Mouse (Mus musculus) heart, adult 2 months (tissue): ENCODE measurements around the gene Tmprss3. TPM values are rescaled to one million over a fixed set of nuclear protein-coding genes. Genes with fewer than 3 reads are reported as not detected.

Experiments
- DNase-seq, 2 experiments: peaks; one replicate each; pipeline ENCODE4 v3.0.0; 2021
- H3K27ac ChIP-seq: fragments of 200-600 bp; 2 replicates; pipeline ENCODE4 v1.8.1; 2022
- H3K27me3 ChIP-seq: fragments of 200-500 bp; 2 replicates; pipeline ENCODE4 v1.6.1; 2012; ENCODE audit warnings: mild to moderate bottlenecking, low read length, inconsistent platforms, mixed read lengths; ENCODE audit not compliant: control insufficient read depth, insufficient read depth
- H3K36me3 ChIP-seq: fragments of 200-500 bp; 2 replicates; pipeline ENCODE4 v1.6.1; 2012; ENCODE audit warnings: low read length, inconsistent platforms; ENCODE audit not compliant: control insufficient read depth, insufficient read depth
- H3K4me1 ChIP-seq: fragments of 200-500 bp; 2 replicates; pipeline ENCODE4 v1.6.1; 2011; ENCODE audit warnings: low read length; ENCODE audit not compliant: control insufficient read depth, insufficient read depth
- H3K4me3 ChIP-seq: fragments of 200-600 bp; 2 replicates; pipeline ENCODE4 v1.8.1; 2022
- H3K79me2 ChIP-seq: fragments of 200-500 bp; replicated peaks from 2 replicates; pipeline ENCODE4 v1.6.1; 2012; ENCODE audit warnings: mild to moderate bottlenecking, inconsistent platforms, low read length, moderate library complexity, mixed read lengths; ENCODE audit not compliant: control insufficient read depth, insufficient read depth
- H3K9ac ChIP-seq: fragments of 200-500 bp; 2 replicates; pipeline ENCODE4 v1.6.1; 2012; ENCODE audit warnings: low read depth, mild to moderate bottlenecking, control low read depth, inconsistent platforms, low read length, mixed read lengths
- CTCF ChIP-seq: fragments of 200-600 bp; IDR thresholded peaks from 2 replicates; pipeline ENCODE4 v1.8.1; 2022; ENCODE audit warnings: antibody characterized with exemption, mild to moderate bottlenecking, moderate library complexity
- EP300 ChIP-seq: fragments of 200-500 bp; IDR thresholded peaks from 2 replicates; pipeline ENCODE4 v1.6.1; 2011; ENCODE audit warnings: low read depth, low read length, control low read depth; ENCODE audit not compliant: insufficient read depth
- POLR2A ChIP-seq: fragments of 200-500 bp; IDR thresholded peaks from 2 replicates; pipeline ENCODE4 v1.6.1; 2011; ENCODE audit warnings: mild to moderate bottlenecking, low read depth, low read length, control low read depth; ENCODE audit not compliant: insufficient read depth
- WGBS: fragments of 180-500 bp; shearing (Covaris S2); methylation state at CpG from one replicate; pipeline ENCODE4 v1.1.7; 2018; 5-methylcytosine and 5-hydroxymethylcytosine counted together
- intact Hi-C: fragments of 180-260 bp; cut with DNase I; formaldehyde crosslinking; loops from one replicate; pipeline ENCODE4 v1.15.1; 2025
- polyA plus RNA-seq: library from polyadenylated mRNA; depleted of rRNA; stranded (reverse); fragments of >200 nt; gene quantifications from 2 replicates; pipeline ENCODE4 v1.2.3, GENCODE M21; 2012
- total RNA-seq, 2 experiments: library from RNA; stranded (reverse); gene quantifications; 2 replicates each; pipeline ENCODE4 v1.2.3; 2021

Tmprss3 gene
- total and polyA plus RNA-seq, 3 experiments: not detected

GRCm38 (mm10) chr17:31138398-31138797 is 60.4 kb downstream of the Tmprss3 start:
- intact Hi-C loops: loop anchor here (1.0 to 10.0 kb wide), 3 partner anchors 49 to 204 kb away; partner anchors contain the start of gene Rsph1
- TF ChIP-seq CTCF (peak; percentile 90), EP300 (no peak)
- no peak overlapping the region for H3K4me3 ChIP-seq

DNA sequence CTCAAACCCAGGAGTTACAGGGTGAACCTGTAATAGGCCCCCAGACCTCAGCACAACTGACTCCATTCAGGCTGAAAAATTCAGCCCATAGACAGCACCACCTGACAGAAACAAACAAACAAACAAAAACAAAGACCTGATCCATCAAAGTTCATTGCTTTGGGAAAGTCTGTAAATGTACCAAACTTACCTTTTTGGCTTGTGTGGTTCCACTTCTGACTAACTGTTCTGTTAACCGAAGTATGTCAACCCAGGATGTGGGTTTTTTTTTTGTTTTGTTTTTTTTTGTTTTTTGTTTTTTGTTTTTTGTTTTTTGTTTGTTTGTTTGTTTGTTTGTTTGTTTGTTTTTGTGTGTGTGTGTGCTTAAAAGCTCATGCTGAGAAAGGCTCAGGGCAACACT is 62.0 kb downstream of the Tmprss3 start:
- intact Hi-C loops: loop anchor here (5.0 to 10.0 kb wide), 2 partner anchors 138 to 205 kb away; partner anchors contain the start of gene Rsph1
- Histone ChIP-seq H3K36me3 (no peaks in the 10 kb centered on the region), H3K79me2 (no peaks in the 10 kb centered on the region), H3K9ac (no peak overlapping the region), H3K27ac (no peak overlapping the region), H3K4me3 (no peak overlapping the region), H3K27me3 (no peaks in the 10 kb centered on the region), H3K4me1 (no peaks in the 10 kb centered on the region)
- 70% methylated on average over 1 of the region's 1 CpGs for WGBS
- no peak for DNase-seq
- no peak for TF ChIP-seq CTCF
- no peak for TF ChIP-seq EP300
- no peak for TF ChIP-seq POLR2A

More at GRCm38 (mm10) chr17:31138398-31138797, 60.4 kb downstream of the Tmprss3 start:
- Histone ChIP-seq H3K79me2 (no peaks in the 10 kb centered on the region), H3K36me3 (no peaks in the 10 kb centered on the region), H3K4me1 (no peaks in the 10 kb centered on the region), H3K9ac (no peak overlapping the region), H3K27me3 (no peaks in the 10 kb centered on the region), H3K27ac (no peak overlapping the region)
- 14% methylated on average over 5 of the region's 5 CpGs for WGBS
- peak; percentile 37 to 41 for DNase-seq

GRCm38 (mm10) chr17:31136291-31136690 is 62.5 kb downstream of the Tmprss3 start:
- H3K4me3 ChIP-seq: no peak overlapping the region
- TF ChIP-seq POLR2A (no peak), CTCF (no peak), EP300 (no peak)
- intact Hi-C loops: loop anchor here (5.0 to 10.0 kb wide), 2 partner anchors 139 to 206 kb away; partner anchors contain the start of gene Rsph1
- no peaks in the 10 kb centered on the region for H3K4me1 ChIP-seq
- no peaks in the 10 kb centered on the region for H3K36me3 ChIP-seq
- H3K27ac ChIP-seq: no peak overlapping the region
- no peak overlapping the region for H3K9ac ChIP-seq
- DNase-seq: no peak
- 38% methylated on average over 3 of the region's 3 CpGs for WGBS
- H3K79me2 ChIP-seq: no peaks in the 10 kb centered on the region
- H3K27me3 ChIP-seq: no peaks in the 10 kb centered on the region

- 60% methylated on average over 6 of the region's 6 CpGs for WGBS
- intact Hi-C loops: loop anchor here (5.0 to 10.0 kb wide), 2 partner anchors 140 to 207 kb away; partner anchors contain the start of gene Rsph1
- no peaks in the 10 kb centered on the region for H3K36me3 ChIP-seq
Measured at GRCm38 (mm10) chr17:31134913-31135312, 63.9 kb downstream of the Tmprss3 start.

GRCm38 (mm10) chr17:31133776-31134175 is 65.0 kb downstream of the Tmprss3 start:
- intact Hi-C loops: loop anchor here (10.0 kb wide), 1 partner anchor 141 kb away; the partner anchor contains the start of gene Rsph1
- Histone ChIP-seq H3K79me2 (no peaks in the 10 kb centered on the region), H3K4me3 (no peak overlapping the region), H3K4me1 (no peaks in the 10 kb centered on the region), H3K9ac (no peak overlapping the region), H3K27me3 (no peaks in the 10 kb centered on the region), H3K36me3 (no peaks in the 10 kb centered on the region), H3K27ac (no peak overlapping the region)
- WGBS: 67% methylated on average over 15 of the region's 15 CpGs
- TF ChIP-seq CTCF: no peak
- TF ChIP-seq EP300: no peak
- no peak for TF ChIP-seq POLR2A
- DNase-seq: no peak

More at GRCm38 (mm10) chr17:31134913-31135312, 63.9 kb downstream of the Tmprss3 start:
- H3K4me3 ChIP-seq: no peak overlapping the region
- no peak overlapping the region for H3K9ac ChIP-seq
- H3K4me1 ChIP-seq: no peaks in the 10 kb centered on the region
- H3K27ac ChIP-seq: no peak overlapping the region
- no peak for DNase-seq
- no peaks in the 10 kb centered on the region for H3K27me3 ChIP-seq
- no peaks in the 10 kb centered on the region for H3K79me2 ChIP-seq
- TF ChIP-seq POLR2A: no peak

- no peak for TF ChIP-seq CTCF
- TF ChIP-seq POLR2A: no peak
- TF ChIP-seq EP300: no peak
- intact Hi-C loops: loop anchor here (10.0 kb wide), 1 partner anchor 143 kb away; the partner anchor contains the start of gene Rsph1
- Histone ChIP-seq H3K36me3 (no peaks in the 10 kb centered on the region), H3K27ac (no peak overlapping the region), H3K4me3 (no peak overlapping the region), H3K27me3 (no peaks in the 10 kb centered on the region), H3K4me1 (no peaks in the 10 kb centered on the region), H3K79me2 (no peaks in the 10 kb centered on the region), H3K9ac (no peak overlapping the region)
- DNase-seq: no peak
- 64% methylated on average over 10 of the region's 10 CpGs for WGBS
Measured at GRCm38 (mm10) chr17:31131269-31131821, 67.4 kb downstream of the Tmprss3 start.
